Mouse (Mus musculus) brain, embryonic 14.5 days (tissue): ENCODE data around the gene Erich2. TPM values are rescaled to one million over a fixed set of nuclear protein-coding genes. Genes with fewer than 3 reads are reported as not detected.

Experiments
- DNase-seq: peaks from one replicate; pipeline ENCODE4 v3.0.0-alpha.2; 2011; ENCODE audit warnings: low read depth
- CTCF ChIP-seq: fragments of 200-500 bp; IDR thresholded peaks from 2 replicates; pipeline ENCODE4 v1.5.1; 2012; ENCODE audit warnings: inconsistent platforms, mild to moderate bottlenecking, moderate library complexity, borderline replicate concordance; ENCODE audit not compliant: insufficient read depth, insufficient read length; ENCODE audit errors: extremely low read depth
- POLR2A ChIP-seq: fragments of 200-500 bp; IDR thresholded peaks from 2 replicates; pipeline ENCODE4 v1.6.1; 2012; ENCODE audit warnings: mild to moderate bottlenecking, inconsistent platforms, borderline replicate concordance; ENCODE audit not compliant: poor library complexity, insufficient read depth, insufficient read length, severe bottlenecking; ENCODE audit errors: extremely low read depth
- polyA plus RNA-seq: library from polyadenylated mRNA; depleted of rRNA; stranded (reverse); fragments of >200 nt; gene quantifications from 2 replicates; pipeline ENCODE4 v1.2.3, GENCODE M21; 2012; rRNA removed

Gene Erich2
- polyA plus RNA-seq = 2.3 and 2.6 TPM in 2 replicates

DNA sequence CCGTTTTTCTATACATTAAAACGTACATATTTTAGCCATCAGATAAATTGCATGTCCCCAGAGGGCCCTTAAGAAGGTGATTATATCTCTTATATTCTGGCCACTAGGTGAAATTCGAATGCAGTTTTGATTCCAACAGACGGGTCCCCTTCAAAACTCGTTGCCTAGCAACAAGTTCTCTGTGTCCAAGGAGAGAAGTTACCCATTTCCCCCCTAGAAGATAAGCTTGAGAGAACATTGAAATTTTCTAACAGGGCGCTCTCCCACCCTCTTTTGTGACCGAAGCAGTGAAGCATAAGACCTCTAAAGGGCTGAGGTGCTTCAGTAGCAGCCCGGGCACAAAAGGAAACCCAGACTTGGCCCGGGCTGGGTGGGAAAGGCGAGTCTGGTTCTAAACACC is at the start of gene Erich2:
Gene Erich2 (plus strand): TSS at position 324 of the 400 bp plus-strand sequence.
- TF ChIP-seq POLR2A = no peak
- no peak for TF ChIP-seq CTCF
- peak; percentile 59 for DNase-seq

DNA sequence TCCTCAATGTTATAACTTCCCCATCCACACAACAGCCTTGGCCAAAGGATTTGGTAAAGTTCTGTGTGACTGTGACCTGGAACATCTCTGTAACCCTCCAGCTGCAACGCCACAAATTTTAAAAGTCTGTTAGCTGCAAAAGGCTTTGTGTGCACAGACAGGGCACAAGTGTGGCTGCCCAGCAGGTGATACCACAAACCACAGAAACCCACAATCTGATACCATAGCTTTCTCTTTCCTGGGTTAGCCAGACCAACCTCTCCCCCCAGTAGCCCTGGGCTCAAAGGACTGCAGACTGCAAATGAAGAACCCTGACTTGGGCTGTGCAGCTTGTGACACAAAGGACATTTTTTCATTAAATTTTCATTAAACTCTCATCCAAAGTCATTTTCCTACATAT is 45.0 kb upstream of the Erich2 start:
- TF ChIP-seq POLR2A (no peak), CTCF (no peak)
- DNase-seq = no peak

DNA sequence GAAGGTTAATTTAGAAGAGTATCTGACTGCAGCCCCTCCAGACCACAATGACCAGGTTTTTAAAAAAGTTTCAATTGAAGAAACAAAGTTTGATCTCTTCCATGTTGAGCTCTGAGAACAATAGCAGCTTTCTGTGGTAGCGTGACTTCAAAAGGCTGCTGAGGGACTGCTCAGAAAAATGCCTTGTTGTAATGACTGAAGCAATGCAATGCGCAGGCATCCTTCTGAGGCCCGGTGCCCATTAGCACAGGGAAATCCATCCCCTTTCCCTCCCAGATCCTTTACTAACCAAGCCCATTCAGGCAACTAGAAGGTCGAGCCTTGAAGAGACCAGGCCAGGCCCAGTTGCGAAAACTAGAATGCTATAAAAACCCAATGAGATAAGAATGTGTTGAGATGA is 37.5 kb upstream of the Erich2 start:
- TF ChIP-seq POLR2A = no peak
- TF ChIP-seq CTCF = no peak
- DNase-seq = peak; percentile 43

DNA sequence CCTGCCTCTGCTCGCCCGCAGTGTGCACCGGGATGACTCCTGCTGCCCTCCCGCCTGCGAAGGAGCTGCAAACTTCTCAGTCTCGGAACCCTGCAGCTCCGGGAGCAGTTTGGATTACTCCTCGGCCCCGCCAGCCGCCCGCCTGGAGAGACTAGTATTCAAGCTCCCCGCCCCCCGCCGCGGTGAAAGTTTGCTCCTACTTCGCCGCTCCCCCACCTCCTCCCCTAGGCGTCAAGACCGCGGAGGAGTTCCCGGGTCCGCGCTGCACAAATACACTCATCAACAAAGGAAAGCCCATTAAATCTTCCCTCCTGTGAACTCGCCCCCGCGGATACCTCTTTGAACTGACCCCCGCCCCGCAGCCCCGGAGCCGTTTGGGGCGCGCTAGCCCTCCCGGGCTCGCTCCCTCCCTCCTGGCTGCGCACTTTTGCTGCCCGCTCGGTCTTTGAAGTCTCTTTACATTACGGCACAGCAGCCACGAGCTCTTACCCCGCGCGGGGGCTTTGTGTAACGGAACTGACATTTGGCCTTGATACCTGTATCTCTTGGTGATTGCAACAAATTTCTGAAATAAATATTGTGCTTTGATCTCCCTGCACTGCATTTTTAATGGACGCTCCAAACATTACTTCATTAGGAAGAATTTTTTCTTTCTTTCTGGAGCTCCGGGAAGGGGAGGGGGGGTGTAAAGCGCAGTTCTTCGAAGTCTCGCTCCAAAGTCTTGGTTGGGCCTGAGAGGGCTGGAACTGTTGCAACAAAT is 36.6 kb upstream of the Erich2 start:
- TF ChIP-seq POLR2A (no peak), CTCF (no peak)
- peak; percentile 63 for DNase-seq

DNA sequence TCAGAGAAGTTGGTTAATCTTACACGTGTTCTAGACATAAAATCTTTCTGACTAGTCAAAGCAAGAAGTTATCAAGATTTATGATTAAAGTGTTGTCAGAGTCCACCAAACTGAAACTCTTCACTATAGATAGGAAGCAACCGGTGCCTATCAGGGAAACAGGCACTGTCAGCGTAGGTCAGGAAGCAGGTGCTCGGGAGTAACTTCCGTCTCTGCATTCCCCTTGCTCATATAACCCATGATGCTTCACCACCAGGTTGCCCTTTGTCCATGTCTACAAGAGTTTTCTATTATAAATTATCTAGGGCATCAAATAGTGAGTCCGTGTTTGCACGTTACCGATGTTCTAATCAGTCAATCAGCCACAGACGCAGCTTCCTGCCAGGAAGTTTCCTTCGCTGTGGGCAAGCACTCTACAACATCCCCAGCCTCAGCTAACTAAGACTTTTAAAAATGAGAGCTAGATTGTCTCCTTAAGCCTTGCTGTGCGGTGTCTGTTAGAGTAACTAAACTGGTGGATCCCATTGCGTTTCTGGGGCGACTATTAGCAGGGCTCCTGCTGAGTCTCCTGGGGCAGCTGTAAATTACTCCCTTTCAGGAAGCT is 10.8 kb upstream of the Erich2 start:
- DNase-seq = peak; percentile 14
- no peak for TF ChIP-seq CTCF
- TF ChIP-seq POLR2A = no peak

DNA sequence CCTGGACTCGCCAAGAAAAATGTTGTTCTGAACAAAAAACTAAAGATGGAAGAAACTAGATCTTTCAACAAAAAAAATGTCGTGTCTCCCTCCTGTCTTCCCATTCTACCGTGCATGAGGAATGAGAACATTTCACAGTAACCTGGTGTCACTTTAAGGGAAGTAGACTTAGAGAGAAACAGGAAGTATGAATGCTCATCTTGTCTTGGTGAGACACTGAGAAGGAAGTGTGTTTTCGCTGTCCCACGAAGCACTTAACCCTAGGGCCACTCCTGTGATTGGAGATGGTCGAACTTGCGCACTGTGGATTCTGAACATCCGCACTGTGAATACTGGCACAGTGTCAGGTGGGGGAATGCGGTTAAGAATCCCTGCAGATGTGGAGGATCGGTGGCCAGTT is 5.2 kb upstream of the Erich2 start:
- no peak for DNase-seq
- TF ChIP-seq CTCF (no peak), POLR2A (no peak)

DNA sequence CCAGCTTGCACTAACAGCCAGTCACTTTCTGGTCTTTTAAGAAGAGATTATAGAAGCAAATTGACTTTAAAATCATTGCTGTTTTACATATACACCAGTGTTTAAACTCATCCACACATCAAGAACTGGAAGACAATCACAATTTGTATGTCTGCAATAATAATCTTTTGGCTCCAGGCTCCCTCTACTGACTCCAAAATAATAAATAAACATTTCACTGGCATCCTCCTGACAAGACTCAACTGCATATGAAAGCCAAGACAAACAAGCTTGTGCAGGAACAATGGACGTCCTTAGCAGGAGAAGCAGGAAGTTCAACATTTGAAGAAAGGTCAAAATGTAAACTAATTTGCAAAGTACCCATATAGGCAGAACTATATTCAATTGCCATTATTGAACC is 3.4 kb upstream of the Erich2 start:
- DNase-seq = peak; percentile 50
- no peak for TF ChIP-seq CTCF
- no peak for TF ChIP-seq POLR2A

DNA sequence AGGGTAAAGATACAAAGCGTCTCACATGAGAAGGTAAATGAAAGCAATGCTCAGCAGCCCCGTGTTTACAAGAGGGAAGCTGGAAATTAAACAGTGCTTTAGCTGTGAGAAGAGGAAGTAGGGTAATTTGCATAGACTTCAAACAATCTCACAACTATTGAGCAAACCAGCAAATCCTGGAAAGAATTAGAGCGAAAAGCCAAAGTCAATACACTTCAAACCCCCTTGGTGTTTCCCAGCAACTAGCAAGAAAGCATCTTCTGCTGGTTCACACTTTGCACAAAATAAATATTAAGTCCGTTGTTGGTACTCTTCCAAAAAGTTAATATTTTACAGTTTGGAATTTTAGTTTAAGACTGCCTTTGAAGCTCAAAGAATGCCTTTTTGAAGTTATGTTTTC is 2.7 kb upstream of the Erich2 start:
- no peak for TF ChIP-seq POLR2A
- TF ChIP-seq CTCF = no peak

DNA sequence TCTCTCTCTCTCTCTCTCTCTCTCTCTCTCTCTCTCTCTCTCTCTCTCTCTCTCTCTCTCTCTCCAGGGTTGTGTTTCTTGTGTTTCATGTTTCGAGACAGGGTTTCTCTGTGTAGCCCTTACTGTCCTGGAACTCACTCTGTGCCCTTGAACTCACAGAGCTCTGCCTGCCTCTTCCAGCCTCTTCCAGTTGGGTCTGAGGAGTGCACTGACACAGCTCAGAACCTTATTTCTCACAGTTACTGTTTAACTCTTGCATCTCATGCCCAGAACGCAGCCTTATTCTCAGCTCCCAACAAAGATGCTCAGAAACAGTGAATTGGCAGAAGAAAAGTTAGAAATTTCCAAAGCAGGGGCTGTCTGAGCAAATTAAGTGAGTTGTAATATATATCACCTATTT is 2.2 kb upstream of the Erich2 start:
- no peak for TF ChIP-seq POLR2A
- no peak for TF ChIP-seq CTCF

More for the DNA sequence above, 2.7 kb upstream of the Erich2 start:
- peak; percentile 54 for DNase-seq

DNA sequence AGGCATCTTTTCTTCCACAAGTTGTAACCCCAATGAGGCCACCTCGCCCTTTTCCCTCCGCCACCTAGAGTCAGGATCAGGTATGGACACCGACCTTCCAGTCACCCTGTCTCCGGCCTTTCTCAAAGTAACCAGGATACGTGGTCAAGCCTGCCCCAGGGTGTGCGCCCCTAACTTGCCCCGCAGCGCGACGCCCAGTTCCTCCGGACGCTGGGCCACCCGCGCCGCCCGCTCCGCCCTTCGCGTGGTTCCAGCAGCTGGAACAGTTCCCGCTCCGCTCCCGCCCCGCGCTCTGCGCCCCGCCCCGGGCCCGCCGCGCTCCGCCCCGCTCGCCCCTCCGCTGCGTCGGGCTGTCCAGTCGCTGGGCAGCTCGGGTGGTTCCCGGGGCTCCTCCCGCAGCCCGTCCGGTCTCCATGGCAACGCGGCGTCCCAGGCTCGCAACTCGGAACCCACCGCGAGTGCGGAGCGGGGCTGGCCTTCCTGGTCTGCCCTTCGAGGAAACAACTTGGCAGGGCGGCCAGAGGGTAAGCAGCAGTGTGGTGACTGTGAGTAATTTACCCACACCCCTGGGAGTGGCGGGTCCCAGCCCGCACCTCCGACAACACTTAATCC is 508 bp downstream of the Erich2 start:
- peak; percentile 91 for DNase-seq
- peak; percentile 55; the same call in 1 of the 2 replicates for TF ChIP-seq CTCF
- no peak for TF ChIP-seq POLR2A

More for the DNA sequence above, 2.2 kb upstream of the Erich2 start:
- DNase-seq = no peak

DNA sequence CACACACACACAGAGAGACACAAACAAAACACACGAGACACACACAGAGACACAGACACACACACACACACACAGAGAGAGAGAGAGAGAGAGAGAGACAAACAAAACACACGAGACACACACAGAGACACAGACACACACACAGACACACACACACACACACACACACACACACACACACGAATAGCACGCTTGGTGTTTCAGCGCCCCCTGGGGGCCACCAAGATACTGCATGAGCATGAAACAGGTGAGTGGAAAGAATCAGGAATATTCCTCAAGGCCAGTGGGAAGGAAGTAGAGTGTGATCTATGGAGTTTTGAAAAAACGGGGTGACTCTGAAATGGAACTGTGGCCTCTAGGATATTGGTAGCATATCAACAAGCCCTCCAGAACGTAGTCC is 29.7 kb downstream of the Erich2 start:
- peak; percentile 36 for DNase-seq
- peak; percentile 59; the same call in 1 of the 2 replicates for TF ChIP-seq CTCF
